Mouse (Mus musculus): ENCODE results near the gene Baz2b. TPM values are rescaled to one million over a fixed set of nuclear protein-coding genes. Genes with fewer than 3 reads are reported as not detected.

Baz2b gene
- polyA plus RNA-seq, 1 experiment from 2014 or later: 54.8 TPM

DNA sequence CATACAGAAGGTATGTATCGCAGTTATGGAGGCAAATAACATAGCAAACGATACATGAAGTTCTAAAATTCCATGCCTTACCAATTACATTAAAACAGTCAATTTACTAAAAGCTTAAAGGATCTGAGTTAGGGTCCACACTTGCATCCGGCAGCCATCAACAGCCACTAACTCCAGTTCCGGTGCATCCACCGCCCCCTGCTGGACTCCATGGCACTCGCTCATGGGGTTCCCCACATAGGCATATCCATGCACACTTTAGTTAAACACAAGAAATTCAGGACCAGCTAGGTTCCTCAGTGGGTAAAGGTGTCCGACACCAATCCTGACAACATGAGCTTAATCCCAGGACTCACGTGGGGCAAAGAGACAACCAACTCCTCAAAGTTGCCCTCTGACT is 9.0 kb downstream of the Baz2b start:
- Histone ChIP-seq H3K27me3 (replicated peaks) (no peaks in the 10 kb centered on the region), H3K9ac (no peak overlapping the region), H3K36me3 (peaks cover 22% of the 10 kb centered on the region), H3K27ac (ENCODE audit: poor library complexity, severe bottlenecking) (no peak overlapping the region), H3K9me3 (replicated peaks) (no peaks in the 10 kb centered on the region), H3K4me2 (no peak overlapping the region), H3K4me3 (no peak overlapping the region), H3K4me1 (replicated peaks) (peaks cover 4% of the 10 kb centered on the region; the same call in 1 of the 2 replicates)
- ATAC-seq (ENCODE audit: insufficient number of reproducible peaks, low FRiP score): no peak
- WGBS: 56% methylated on average over 8 of the region's 8 CpGs

DNA sequence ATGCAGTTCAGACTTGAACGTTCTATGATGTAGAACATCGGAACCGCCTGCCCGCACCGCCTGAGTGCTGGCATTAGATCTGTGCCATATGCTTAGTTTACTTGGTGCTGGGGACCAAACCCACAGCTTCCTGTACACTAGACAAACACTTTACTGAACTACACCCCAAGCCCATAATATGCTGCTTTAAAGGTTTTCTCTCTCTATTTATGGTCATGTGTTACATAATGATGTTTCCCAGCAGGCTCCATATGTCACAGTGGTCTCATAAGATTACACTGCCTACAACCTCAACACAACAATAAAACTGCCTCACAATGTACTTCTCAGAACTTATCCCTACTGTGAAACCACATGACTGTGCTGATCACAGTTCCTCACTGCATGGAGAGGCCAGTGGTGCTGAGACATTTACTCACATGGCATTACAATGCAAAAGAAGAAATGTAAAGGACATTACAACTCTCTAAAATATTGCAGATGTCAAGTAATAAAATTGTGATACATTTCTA is 9.5 kb downstream of the Baz2b start:
- H3K9ac ChIP-seq: no peak overlapping the region
- peaks cover 16% of the 10 kb centered on the region for H3K36me3 ChIP-seq
- H3K27me3 ChIP-seq (replicated peaks): no peaks in the 10 kb centered on the region
- peaks cover 4% of the 10 kb centered on the region; the same call in 1 of the 2 replicates for H3K4me1 ChIP-seq (replicated peaks)
- no peak overlapping the region for H3K4me3 ChIP-seq
- 95% methylated on average over 5 of the region's 5 CpGs for WGBS
- H3K4me2 ChIP-seq: no peak overlapping the region
- no peak overlapping the region for H3K27ac ChIP-seq (ENCODE audit: poor library complexity, severe bottlenecking)
- no peaks in the 10 kb centered on the region for H3K9me3 ChIP-seq (replicated peaks)
- ATAC-seq (ENCODE audit: insufficient number of reproducible peaks, low FRiP score): no peak

DNA sequence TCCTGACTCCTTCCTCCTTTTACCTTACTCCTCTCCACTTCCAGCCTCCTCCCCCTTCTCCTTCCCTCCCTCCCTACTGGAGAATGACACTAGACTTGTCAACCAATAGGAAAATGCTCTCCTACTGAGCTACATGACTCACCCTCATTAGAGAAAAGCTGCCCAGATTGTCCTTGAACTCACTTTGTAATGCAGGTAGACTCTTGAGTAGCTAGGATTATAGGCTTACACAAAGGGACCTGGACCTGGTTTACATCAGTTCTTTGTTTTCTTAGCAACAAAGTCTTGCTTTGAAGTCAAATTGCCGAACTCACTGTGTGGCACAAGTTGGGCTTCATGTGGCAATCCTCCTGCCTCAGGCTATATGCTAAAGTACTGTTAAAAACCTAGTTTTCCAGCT is 12.8 kb downstream of the Baz2b start:
- no peaks in the 10 kb centered on the region for H3K27me3 ChIP-seq (replicated peaks)

DNA sequence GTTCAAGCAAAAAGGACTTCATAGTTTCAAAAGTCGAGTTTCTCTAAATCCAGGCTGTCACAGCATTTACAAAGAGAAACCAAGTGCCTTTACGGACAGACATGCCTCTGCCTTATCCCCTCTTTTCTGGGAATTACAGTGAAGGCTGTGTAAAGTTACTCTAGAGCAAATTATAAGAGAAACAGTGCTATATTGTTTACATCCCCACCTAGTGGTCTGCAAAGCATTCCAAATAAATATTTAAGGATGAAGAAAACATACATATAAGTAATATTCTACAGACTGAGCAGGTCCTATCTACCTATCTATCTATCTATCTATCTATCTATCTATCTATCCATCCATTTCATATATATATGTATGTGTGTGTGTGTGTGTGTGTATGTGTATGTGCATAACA is 27.9 kb downstream of the Baz2b start:
- no peak overlapping the region for H3K27ac ChIP-seq (ENCODE audit: poor library complexity, severe bottlenecking)
- H3K4me3 ChIP-seq: no peak overlapping the region
- H3K4me1 ChIP-seq (replicated peaks): no peaks in the 10 kb centered on the region
- 52% methylated on average over 2 of the region's 2 CpGs for WGBS
- no peak overlapping the region for H3K9ac ChIP-seq
- no peak overlapping the region for H3K4me2 ChIP-seq
- no peaks in the 10 kb centered on the region for H3K36me3 ChIP-seq
- no peak for ATAC-seq (ENCODE audit: insufficient number of reproducible peaks, low FRiP score)
- no peaks in the 10 kb centered on the region for H3K9me3 ChIP-seq (replicated peaks)
- H3K27me3 ChIP-seq (replicated peaks): no peaks in the 10 kb centered on the region

More for the DNA sequence above, 12.8 kb downstream of the Baz2b start:
- Histone ChIP-seq H3K4me3 (no peak overlapping the region), H3K4me1 (replicated peaks) (peaks cover 4% of the 10 kb centered on the region; the same call in 1 of the 2 replicates), H3K9me3 (replicated peaks) (no peaks in the 10 kb centered on the region), H3K27ac (ENCODE audit: poor library complexity, severe bottlenecking) (no peak overlapping the region), H3K4me2 (no peak overlapping the region), H3K36me3 (0 out of 2 replicates have a peak, but pooled peaks cover 2% of the 10 kb centered on the region), H3K9ac (no peak overlapping the region)
- ATAC-seq (ENCODE audit: insufficient number of reproducible peaks, low FRiP score): no peak
- 57% methylated on average over 1 of the region's 1 CpGs for WGBS

DNA sequence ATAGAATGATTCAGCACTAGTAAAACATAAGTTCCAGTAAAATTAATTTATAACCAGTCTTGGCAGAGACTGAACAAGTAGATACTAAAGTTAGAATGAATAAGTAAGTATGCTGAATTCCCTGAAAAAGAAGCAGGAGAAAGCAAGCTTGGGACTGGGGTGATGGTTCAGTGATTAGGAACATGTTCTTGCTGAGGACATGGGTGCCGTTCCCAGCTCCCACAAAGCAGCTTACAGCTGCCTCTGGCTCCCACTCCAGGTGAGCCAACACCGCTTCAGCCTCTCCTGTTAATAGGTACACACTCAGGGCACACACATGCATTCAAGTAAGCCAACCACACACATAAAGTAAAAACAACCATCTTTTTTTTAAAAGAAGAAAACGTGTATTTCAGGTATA is 32.1 kb downstream of the Baz2b start:
- Histone ChIP-seq H3K4me2 (no peak overlapping the region), H3K9ac (no peak overlapping the region), H3K4me3 (no peak overlapping the region), H3K27ac (ENCODE audit: poor library complexity, severe bottlenecking) (no peak overlapping the region), H3K9me3 (replicated peaks) (0 out of 2 replicates have a peak, but pooled peaks cover 4% of the 10 kb centered on the region), H3K4me1 (replicated peaks) (no peaks in the 10 kb centered on the region), H3K36me3 (no peaks in the 10 kb centered on the region), H3K27me3 (replicated peaks) (no peaks in the 10 kb centered on the region)
- no peak for ATAC-seq (ENCODE audit: insufficient number of reproducible peaks, low FRiP score)
- 83% methylated on average over 3 of the region's 3 CpGs for WGBS

DNA sequence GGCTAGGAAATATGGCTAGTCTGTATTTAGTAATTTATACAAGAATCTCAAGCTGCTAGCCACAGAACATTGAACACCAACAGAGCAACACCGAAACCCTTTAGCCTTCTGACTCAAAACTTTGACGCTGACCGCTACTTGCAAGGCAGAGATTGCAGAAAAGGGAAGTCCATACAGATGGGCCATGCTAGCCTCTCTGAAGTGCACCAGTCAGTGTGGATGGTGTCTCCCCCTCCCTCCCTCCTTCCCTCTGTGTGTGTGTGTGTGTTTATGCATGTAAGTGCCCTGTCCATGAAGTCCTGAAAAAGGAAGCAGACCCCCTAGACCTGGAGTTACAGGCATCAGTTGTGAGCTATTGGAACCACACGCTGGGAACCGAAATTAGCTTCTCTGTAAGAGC is 33.6 kb downstream of the Baz2b start:
- Histone ChIP-seq H3K9ac (no peak overlapping the region), H3K27ac (ENCODE audit: poor library complexity, severe bottlenecking) (no peak overlapping the region), H3K9me3 (replicated peaks) (0 out of 2 replicates have a peak, but pooled peaks cover 4% of the 10 kb centered on the region), H3K4me3 (no peak overlapping the region), H3K4me2 (no peak overlapping the region), H3K27me3 (replicated peaks) (no peaks in the 10 kb centered on the region), H3K36me3 (no peaks in the 10 kb centered on the region), H3K4me1 (replicated peaks) (0 out of 2 replicates have a peak, but pooled peaks cover 4% of the 10 kb centered on the region)
- ATAC-seq (ENCODE audit: insufficient number of reproducible peaks, low FRiP score): no peak
- 85% methylated on average over 5 of the region's 5 CpGs for WGBS

DNA sequence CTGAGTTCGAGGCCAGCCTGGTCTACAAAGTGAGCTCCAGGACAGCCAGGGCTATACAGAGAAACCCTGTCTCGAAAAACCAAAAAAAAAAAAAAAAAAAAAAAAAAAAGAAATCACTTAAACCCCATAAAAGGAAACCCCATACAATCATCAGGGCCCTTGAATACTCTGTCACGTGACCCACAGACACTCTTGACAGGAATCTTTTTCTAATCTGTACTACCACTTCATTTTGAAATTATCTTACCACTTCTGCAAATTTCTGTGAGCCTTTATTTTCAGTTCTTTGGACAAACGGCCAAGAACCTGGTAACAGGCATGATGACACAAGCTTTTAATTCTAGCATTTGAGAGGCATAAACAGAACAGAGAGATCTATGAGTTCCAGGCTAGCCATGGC is 34.6 kb downstream of the Baz2b start:
- Histone ChIP-seq H3K36me3 (no peaks in the 10 kb centered on the region), H3K27me3 (replicated peaks) (no peaks in the 10 kb centered on the region), H3K4me1 (replicated peaks) (0 out of 2 replicates have a peak, but pooled peaks cover 4% of the 10 kb centered on the region), H3K9ac (no peak overlapping the region), H3K4me2 (no peak overlapping the region), H3K4me3 (no peak overlapping the region), H3K9me3 (replicated peaks) (0 out of 2 replicates have a peak, but pooled peaks cover 4% of the 10 kb centered on the region), H3K27ac (ENCODE audit: poor library complexity, severe bottlenecking) (no peak overlapping the region)
- ATAC-seq (ENCODE audit: insufficient number of reproducible peaks, low FRiP score): no peak
- 91% methylated on average over 3 of the region's 4 CpGs for WGBS

DNA sequence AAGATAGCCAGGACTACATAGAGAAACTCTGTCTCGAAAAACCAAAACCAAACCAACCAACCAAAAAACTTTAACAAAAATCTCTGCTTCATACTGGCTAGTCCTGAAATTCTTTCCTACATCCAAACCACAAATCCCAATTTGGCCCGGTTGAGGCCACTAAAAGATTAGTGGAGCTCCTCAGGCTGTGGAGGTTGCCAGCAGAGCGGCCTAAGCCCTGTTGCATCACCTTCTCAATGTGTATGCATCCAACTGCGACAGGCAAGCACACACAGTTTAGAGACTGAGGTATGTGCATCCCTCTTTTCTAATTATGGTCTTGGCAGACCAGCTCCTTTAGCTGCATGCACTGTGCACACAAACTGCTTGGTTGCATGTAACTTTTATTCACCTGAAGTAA is 36.0 kb downstream of the Baz2b start:
- ATAC-seq (ENCODE audit: insufficient number of reproducible peaks, low FRiP score): no peak
- H3K27me3 ChIP-seq (replicated peaks): no peaks in the 10 kb centered on the region

DNA sequence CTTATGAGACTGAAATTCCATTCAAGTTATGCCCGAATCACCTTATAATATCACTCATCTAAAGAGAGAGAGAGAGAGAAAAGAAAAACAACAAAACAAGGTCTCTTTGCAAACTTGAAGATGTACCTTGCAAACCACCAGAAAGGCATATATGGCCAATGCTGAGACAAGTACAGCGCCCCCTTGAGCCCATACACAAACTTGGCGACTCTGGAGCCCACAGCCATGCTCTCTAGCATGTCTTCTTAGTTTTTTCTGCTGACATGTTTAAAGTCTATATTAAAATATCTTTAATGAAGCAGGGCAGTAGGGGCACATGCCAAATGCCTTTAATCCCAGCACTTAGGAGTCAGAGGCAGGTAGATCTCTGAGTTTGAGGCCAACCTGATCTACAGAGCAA is 36.4 kb downstream of the Baz2b start:
- Histone ChIP-seq H3K4me2 (no peak overlapping the region), H3K9me3 (replicated peaks) (0 out of 2 replicates have a peak, but pooled peaks cover 4% of the 10 kb centered on the region), H3K9ac (no peak overlapping the region), H3K27ac (ENCODE audit: poor library complexity, severe bottlenecking) (no peak overlapping the region), H3K27me3 (replicated peaks) (no peaks in the 10 kb centered on the region), H3K36me3 (no peaks in the 10 kb centered on the region), H3K4me1 (replicated peaks) (0 out of 2 replicates have a peak, but pooled peaks cover 4% of the 10 kb centered on the region), H3K4me3 (no peak overlapping the region)
- no peak for ATAC-seq (ENCODE audit: insufficient number of reproducible peaks, low FRiP score)
- WGBS: 58% methylated on average over 3 of the region's 3 CpGs

More for the DNA sequence above, 36.0 kb downstream of the Baz2b start:
- Histone ChIP-seq H3K36me3 (no peaks in the 10 kb centered on the region), H3K4me3 (no peak overlapping the region), H3K27ac (ENCODE audit: poor library complexity, severe bottlenecking) (no peak overlapping the region), H3K4me1 (replicated peaks) (0 out of 2 replicates have a peak, but pooled peaks cover 4% of the 10 kb centered on the region), H3K4me2 (no peak overlapping the region), H3K9me3 (replicated peaks) (0 out of 2 replicates have a peak, but pooled peaks cover 4% of the 10 kb centered on the region), H3K9ac (no peak overlapping the region)
- WGBS: 86% methylated on average over 4 of the region's 4 CpGs

DNA sequence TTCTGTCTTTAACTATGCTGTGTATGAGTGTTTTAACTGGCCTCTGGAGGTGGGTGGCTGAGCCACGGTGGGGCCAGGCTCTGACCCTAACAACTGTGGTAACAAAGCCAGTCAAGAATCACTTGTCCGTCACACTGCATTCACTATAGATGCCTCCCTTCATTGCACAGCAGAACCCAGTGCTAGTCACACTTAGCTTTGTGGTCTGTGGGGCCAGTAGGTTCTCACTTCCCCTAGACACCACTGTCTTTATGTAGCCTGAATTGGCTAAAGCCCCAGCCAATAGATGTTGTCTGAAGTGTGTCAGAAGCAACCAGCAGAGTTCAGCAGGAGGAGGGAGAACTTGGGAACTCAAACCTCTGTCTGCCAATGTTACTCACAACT is 37.1 kb downstream of the Baz2b start:
- Histone ChIP-seq H3K27me3 (replicated peaks) (no peaks in the 10 kb centered on the region), H3K4me3 (no peak overlapping the region), H3K4me2 (no peak overlapping the region), H3K9ac (no peak overlapping the region), H3K36me3 (no peaks in the 10 kb centered on the region), H3K9me3 (replicated peaks) (0 out of 2 replicates have a peak, but pooled peaks cover 4% of the 10 kb centered on the region), H3K27ac (ENCODE audit: poor library complexity, severe bottlenecking) (no peak overlapping the region), H3K4me1 (replicated peaks) (0 out of 2 replicates have a peak, but pooled peaks cover 4% of the 10 kb centered on the region)
- no peak for ATAC-seq (ENCODE audit: insufficient number of reproducible peaks, low FRiP score)
- 80% methylated on average over 2 of the region's 2 CpGs for WGBS

DNA sequence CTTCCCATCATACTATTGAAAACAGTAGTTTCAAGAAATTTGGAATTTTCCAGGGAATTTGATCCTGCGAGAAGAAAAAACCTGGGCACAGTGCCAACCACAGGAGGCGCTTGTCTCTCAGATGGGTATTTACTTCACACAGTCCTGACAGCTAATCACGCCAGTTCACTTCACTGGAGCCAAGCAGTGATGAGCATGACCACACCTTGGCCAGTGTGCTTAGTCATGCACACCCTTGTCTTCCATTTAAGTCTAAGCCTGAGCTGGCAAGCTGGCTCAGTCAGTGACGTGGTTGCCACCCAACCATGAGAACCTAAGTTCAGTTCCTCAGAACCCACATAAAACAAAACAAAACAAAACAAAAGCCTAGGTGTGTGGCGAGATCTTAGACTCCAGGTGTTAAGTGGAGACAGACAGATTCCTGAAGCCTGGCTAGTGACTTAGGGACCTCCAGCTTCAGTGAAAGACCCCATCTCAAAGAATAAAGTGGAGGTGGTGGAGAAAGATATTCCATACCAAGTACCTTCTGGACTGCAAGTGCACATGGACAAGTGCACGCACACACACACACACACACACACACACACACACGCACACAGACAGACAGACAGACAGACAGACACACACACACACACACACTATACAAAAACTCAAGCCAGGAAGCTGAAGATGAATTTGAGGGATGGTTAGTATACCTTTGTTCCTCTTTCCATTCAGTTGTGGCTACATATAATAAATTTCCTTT is 37.7 kb downstream of the Baz2b start:
- no peak for ATAC-seq (ENCODE audit: insufficient number of reproducible peaks, low FRiP score)
- no peak overlapping the region for H3K4me3 ChIP-seq
- no peak overlapping the region for H3K9ac ChIP-seq
- WGBS: 72% methylated on average over 7 of the region's 7 CpGs
- no peak overlapping the region for H3K4me2 ChIP-seq
- 0 out of 2 replicates have a peak, but pooled peaks cover 4% of the 10 kb centered on the region for H3K9me3 ChIP-seq (replicated peaks)
- no peak overlapping the region for H3K27ac ChIP-seq (ENCODE audit: poor library complexity, severe bottlenecking)
- H3K36me3 ChIP-seq: no peaks in the 10 kb centered on the region
- 0 out of 2 replicates have a peak, but pooled peaks cover 4% of the 10 kb centered on the region for H3K4me1 ChIP-seq (replicated peaks)
- H3K27me3 ChIP-seq (replicated peaks): no peaks in the 10 kb centered on the region
